Mouse (Mus musculus): ENCODE data around the gene Lamc3. TPM values are rescaled to one million over a fixed set of nuclear protein-coding genes. Genes with fewer than 3 reads are reported as not detected.

The Lamc3 gene
- polyA plus RNA-seq (2012; ENCODE audit: low replicate concordance) = 0.10 TPM in 1 of 2 replicates, not detected in the other

DNA sequence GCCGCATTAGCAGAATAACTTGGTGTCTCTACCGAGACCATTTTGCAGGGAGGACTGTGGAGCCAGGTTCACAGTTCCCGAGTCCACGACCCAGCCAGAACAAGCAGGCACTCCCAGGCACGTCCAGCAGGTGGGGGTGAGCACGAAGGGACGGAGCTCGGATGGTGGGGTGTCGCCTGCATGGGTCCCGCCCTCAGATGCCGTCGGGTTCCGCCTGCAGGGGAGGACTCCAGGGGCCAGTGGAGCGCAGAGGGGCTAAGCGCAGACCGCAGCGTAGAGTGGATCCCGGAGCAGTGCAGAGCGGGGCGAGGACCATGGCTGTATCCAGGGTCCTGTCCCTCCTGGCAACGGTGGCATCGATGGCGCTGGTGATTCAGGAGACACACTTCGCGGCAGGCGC, at the start of gene Lamc3:
Lamc3 (plus strand) TSS at position 262 of the 400 bp plus-strand sequence.

DNA sequence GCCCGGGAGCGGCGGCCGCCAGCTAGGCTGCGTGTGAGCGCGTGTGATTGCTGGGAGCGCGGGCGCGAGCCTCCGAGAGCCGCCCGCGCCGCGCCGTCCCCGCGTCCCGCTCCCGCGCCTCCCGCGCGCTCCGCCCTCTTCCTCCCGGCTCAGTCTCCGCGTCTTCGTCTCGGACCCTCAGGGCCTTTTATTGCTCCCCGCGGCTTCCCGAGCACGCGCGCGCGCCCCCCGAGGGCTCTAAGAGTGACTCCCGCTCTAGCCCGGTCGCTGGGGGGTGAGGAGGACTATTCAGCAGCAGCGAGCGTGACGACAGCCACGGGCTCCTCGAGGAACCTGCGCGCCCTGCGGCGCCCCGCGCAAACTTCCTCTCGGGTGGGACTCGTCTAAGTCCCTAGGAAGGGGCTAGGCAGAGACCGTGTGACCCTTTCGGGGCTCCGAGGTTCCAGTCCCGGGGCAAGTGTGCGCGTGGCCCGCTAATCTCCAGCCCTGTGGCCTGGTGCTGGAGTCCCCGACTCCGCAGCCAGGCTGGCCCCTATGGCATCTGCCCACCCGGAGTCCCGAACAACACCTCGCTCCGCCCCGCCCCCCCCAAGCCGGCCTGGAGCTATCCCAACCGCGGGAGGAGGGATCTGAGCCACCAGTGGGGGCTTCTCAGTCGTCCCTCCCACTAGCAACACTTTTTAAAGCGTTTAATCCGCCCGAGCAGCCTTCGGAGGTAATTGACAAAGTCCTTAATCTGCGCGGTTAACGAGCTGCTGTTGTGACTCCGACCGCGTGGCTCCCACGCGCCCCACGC, 41.0 kb upstream of the Lamc3 start, which contains the start of gene Fibcd1:
Fibcd1 (minus strand) TSS at position 110 of the 796 bp plus-strand sequence.

DNA sequence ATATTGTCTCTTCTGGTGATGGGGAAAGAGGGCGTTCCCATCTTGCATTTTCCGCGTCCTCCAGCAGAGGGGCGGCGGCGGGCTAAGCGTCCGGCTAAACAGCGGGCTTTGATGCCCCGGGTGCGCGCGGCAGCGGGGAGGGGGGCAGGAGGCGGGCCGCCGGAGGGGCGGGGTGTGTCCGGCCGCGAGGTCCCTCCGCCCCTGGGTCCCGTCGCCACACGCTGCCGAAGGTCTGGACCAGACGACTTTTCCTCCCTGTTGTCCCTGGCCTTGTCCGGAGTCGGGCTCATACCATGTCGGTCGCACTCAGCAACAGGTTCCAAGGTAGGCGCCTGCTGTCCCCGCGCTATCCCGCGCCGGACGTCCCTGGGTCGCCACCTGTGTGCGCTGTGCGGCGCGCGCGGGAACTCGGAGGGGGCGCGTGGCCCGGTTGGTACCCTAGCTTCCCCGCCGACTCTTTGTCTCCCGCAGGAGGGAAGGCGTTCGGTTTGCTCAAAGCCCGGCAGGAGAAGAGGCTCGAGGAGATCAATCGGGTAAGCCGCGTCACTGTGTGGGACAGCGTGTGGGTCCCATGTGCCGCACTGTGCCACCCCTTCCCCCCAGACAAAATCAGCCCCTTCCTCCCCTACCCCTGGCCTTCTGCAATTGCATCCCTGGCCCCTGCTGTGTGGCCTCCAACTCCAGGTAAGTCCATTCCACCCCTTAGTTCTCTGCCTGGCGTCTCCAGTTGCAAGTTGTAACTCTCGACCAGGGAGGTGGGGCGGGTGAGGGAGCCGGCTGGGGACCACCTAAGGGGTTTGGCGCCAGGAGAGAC, 63.2 kb downstream of the Lamc3 start, which contains the start of gene Aif1l:
Aif1l (plus strand) TSS at position 82 of the 814 bp plus-strand sequence.

DNA sequence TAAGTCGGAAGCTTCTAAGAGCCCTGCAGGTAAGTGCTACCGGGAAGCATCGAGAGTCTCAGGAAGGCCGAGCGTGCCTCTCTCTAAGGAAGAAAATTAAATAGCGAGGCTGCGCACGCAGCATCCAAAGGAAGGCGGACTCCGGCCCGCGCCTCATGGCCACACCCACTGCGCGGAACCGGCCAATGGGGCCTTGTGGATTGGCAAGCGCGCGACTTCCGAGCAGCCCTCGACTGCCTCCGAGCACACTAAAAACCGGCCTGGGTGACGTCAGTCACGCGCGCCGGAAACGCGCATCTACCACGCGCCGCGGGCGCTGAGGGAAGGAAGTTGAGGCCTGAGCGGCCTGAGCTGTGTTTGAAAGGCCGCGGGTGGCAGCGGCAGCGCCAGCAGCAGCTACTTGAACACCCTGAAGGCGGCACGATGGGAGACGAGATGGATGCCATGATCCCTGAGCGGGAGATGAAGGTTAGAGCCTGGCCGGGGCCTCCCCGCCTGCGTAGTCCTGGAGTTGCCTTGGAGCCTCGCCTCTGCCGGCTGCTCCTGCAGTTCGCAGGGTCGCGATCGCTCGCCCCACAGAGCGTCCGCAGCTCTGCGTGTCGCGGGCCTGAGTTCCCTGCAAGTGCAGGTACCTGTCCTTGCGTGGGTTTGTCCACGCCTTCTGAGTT, 87.2 kb downstream of the Lamc3 start, which contains the start of gene Nup214:
Nup214 (plus strand) TSS at position 296 of the 668 bp plus-strand sequence.

Other genes with a start within 250 kb of the Lamc3 start
- gene Prdm12, start 247.3 kb upstream of the Lamc3 start, polyA plus RNA-seq (2012; ENCODE audit: low replicate concordance) = not detected in 2 replicates
- gene Exosc2, start 216.6 kb upstream of the Lamc3 start, polyA plus RNA-seq (2012; ENCODE audit: low replicate concordance) = 8.1 and 12.9 TPM in 2 replicates
- gene Abl1, start 198.9 kb upstream of the Lamc3 start, polyA plus RNA-seq (2012; ENCODE audit: low replicate concordance) = 66.5 and 83.8 TPM in 2 replicates
- gene Qrfp, start 76.7 kb upstream of the Lamc3 start, polyA plus RNA-seq (2012; ENCODE audit: low replicate concordance) = 0.17 and 0.54 TPM in 2 replicates
- gene Fibcd1, start 41.3 kb upstream of the Lamc3 start, polyA plus RNA-seq (2012; ENCODE audit: low replicate concordance) = not detected in 2 replicates
- gene Aif1l, start 62.8 kb downstream of the Lamc3 start, polyA plus RNA-seq (2012; ENCODE audit: low replicate concordance) = 0.35 and 0.50 TPM in 2 replicates
- gene Nup214, start 87.1 kb downstream of the Lamc3 start, polyA plus RNA-seq (2012; ENCODE audit: low replicate concordance) = 10.9 and 44.9 TPM in 2 replicates
- 66.8 and 117 TPM in 2 replicates for gene Fam78a, start 197.6 kb downstream of the Lamc3 start, polyA plus RNA-seq (2012; ENCODE audit: low replicate concordance)
- gene Plpp7, start 208.2 kb downstream of the Lamc3 start, polyA plus RNA-seq (2012; ENCODE audit: low replicate concordance) = 2.7 and 3.3 TPM in 2 replicates

All from leukemia stem cell, adult 10-12 weeks (primary cell).